Mouse (Mus musculus) thymus, postnatal 0 days (tissue): Measurements from ENCODE around the gene Ubiad1. TPM values are rescaled to one million over a fixed set of nuclear protein-coding genes. Genes with fewer than 3 reads are reported as not detected.

Experiments
- DNase-seq: peaks from one replicate; pipeline ENCODE4 v3.0.0-alpha.2; 2015; ENCODE audit warnings: low spot score
- polyA plus RNA-seq: library from polyadenylated mRNA; unstranded; fragments of >200 nt; fragmentation: Nextera tagmentation; extraction: Ambion mirVana; gene quantifications from 2 replicates; pipeline ENCODE4 v1.2.1, GENCODE M21; 2015

The Ubiad1 gene
- polyA plus RNA-seq, 1 experiment from 2014 or later, result 7.4 TPM

GRCm38 (mm10) chr4:148453707-148454106 lies 9.1 kb upstream of the Ubiad1 start:
- DNase-seq, result no peak

- peak; percentile 12 for DNase-seq
Measured at GRCm38 (mm10) chr4:148448853-148449245, 4.3 kb upstream of the Ubiad1 start.

GRCm38 (mm10) chr4:148448179-148448852 lies 3.7 kb upstream of the Ubiad1 start, which contains the start of gene Mtor:
Mtor (plus strand) TSS chr4:148448611.
- peak; percentile 97 for DNase-seq

- DNase-seq, result no peak
Measured at GRCm38 (mm10) chr4:148442598-148442997, 2.0 kb downstream of the Ubiad1 start.

- DNase-seq, result no peak
Measured at GRCm38 (mm10) chr4:148441931-148442330, 2.6 kb downstream of the Ubiad1 start.

GRCm38 (mm10) chr4:148435657-148436330 lies 8.8 kb downstream of the Ubiad1 start:
- DNase-seq, result no peak

- DNase-seq, result no peak
Measured at GRCm38 (mm10) chr4:148435106-148435505, 9.5 kb downstream of the Ubiad1 start.

GRCm38 (mm10) chr4:148434554-148434953 lies 10.0 kb downstream of the Ubiad1 start:
- DNase-seq, result no peak

- no peak for DNase-seq
Measured at GRCm38 (mm10) chr4:148433813-148434212, 10.8 kb downstream of the Ubiad1 start.

GRCm38 (mm10) chr4:148433336-148433735 lies 11.2 kb downstream of the Ubiad1 start:
- no peak for DNase-seq

- DNase-seq, result no peak
Measured at GRCm38 (mm10) chr4:148432488-148432887, 12.1 kb downstream of the Ubiad1 start.

- no peak for DNase-seq
Measured at GRCm38 (mm10) chr4:148430880-148431519, 13.6 kb downstream of the Ubiad1 start.

GRCm38 (mm10) chr4:148429686-148430085 lies 14.9 kb downstream of the Ubiad1 start:
- DNase-seq, result peak; percentile 69

- no peak for DNase-seq
Measured at GRCm38 (mm10) chr4:148429121-148429520, 15.4 kb downstream of the Ubiad1 start.

- DNase-seq, result no peak
Measured at GRCm38 (mm10) chr4:148428544-148428943, 16.0 kb downstream of the Ubiad1 start.

GRCm38 (mm10) chr4:148426950-148427850 lies 17.4 kb downstream of the Ubiad1 start:
- no peak for DNase-seq

GRCm38 (mm10) chr4:148417559-148417958 lies 27.0 kb downstream of the Ubiad1 start:
- no peak for DNase-seq

GRCm38 (mm10) chr4:148417074-148417526 lies 27.5 kb downstream of the Ubiad1 start:
- no peak for DNase-seq

GRCm38 (mm10) chr4:148415575-148415974 lies 29.0 kb downstream of the Ubiad1 start:
- no peak for DNase-seq

- no peak for DNase-seq
Measured at GRCm38 (mm10) chr4:148408256-148408975, 36.2 kb downstream of the Ubiad1 start.
